Mouse (Mus musculus): ENCODE results near the gene Efcab10. TPM values are rescaled to one million over a fixed set of nuclear protein-coding genes. Genes with fewer than 3 reads are reported as not detected.

The Efcab10 gene
- polyA plus RNA-seq, 1 experiment from 2014 or later = 0.89 TPM

GRCm38 (mm10) chr12:33434758-33435157, 40.1 kb downstream of the Efcab10 start:
- Histone ChIP-seq H3K9me3 (no peaks in the 10 kb centered on the region), H3K36me3 (replicated peaks) (peaks cover 49% of the 10 kb centered on the region), H3K27me3 (ENCODE audit: poor library complexity, severe bottlenecking) (no peaks in the 10 kb centered on the region), H3K4me1 (peaks cover 10% of the 10 kb centered on the region), H3K4me3 (no peak overlapping the region), H3K27ac (no peak overlapping the region)
- WGBS = 96% methylated on average over 4 of the region's 4 CpGs
- DNase-seq (ENCODE audit: extremely low spot score, low spot score) = no peak

Other genes with a start within 250 kb of the Efcab10 start
- 10.4 and 11.0 TPM in 2 replicates for gene Atxn7l1, start 247.2 kb upstream of the Efcab10 start, polyA plus RNA-seq (2016; fragmentation: Nextera tagmentation; extraction: Ambion mirVana)
- 63.9 and 79.8 TPM in 2 replicates for gene Twistnb, start 34.8 kb downstream of the Efcab10 start, polyA plus RNA-seq (2016; fragmentation: Nextera tagmentation; extraction: Ambion mirVana)

Data from forebrain, embryonic 10.5 days (tissue).